Mouse (Mus musculus): ENCODE measurements at regions not wholly inside any gene's neighbourhood (a gene's known extent, or its start where the extent isn't known, plus 50 kb on each side); places are given as distances from the start of the nearest gene placed in this dataset.
A peak's percentile ranks its signal among the peaks of the same experiment; 100 is the strongest.

- 72% methylated on average over 3 of the region's 3 CpGs for WGBS (ENCODE audit: insufficient replicate concordance)
Measured at GRCm38 (mm10) chr17:50378141-50378727, 84.8 kb upstream of the Dazl start.

GRCm38 (mm10) chr17:50388715-50389710 lies 95.6 kb upstream of the Dazl start:
- DNase-seq (no peak), ATAC-seq (ENCODE audit: low read depth) (peak; percentile 47)
- Histone ChIP-seq H3K9me3 (replicated peaks) (no peaks in the 10 kb centered on the region), H3K4me2 (no peak overlapping the region), H3K27ac (peak overlapping the region; percentile 37), H3K27me3 (no peaks in the 10 kb centered on the region), H3K36me3 (no peaks in the 10 kb centered on the region), H3K9ac (no peak overlapping the region), H3K4me3 (replicated peaks) (no peak overlapping the region), H3K4me1 (replicated peaks) (peaks cover 8% of the 10 kb centered on the region)
- WGBS (ENCODE audit: insufficient replicate concordance) = 57% methylated on average over 12 of the region's 12 CpGs

More at GRCm38 (mm10) chr17:50378141-50378727, 84.8 kb upstream of the Dazl start:
- no peak overlapping the region for H3K4me2 ChIP-seq
- H3K36me3 ChIP-seq = no peaks in the 10 kb centered on the region
- H3K4me1 ChIP-seq (replicated peaks) = no peaks in the 10 kb centered on the region
- H3K4me3 ChIP-seq (replicated peaks) = no peak overlapping the region
- H3K9me3 ChIP-seq (replicated peaks) = no peaks in the 10 kb centered on the region
- no peak overlapping the region for H3K27ac ChIP-seq
- ATAC-seq (ENCODE audit: low read depth) (no peak), DNase-seq (no peak)
- H3K9ac ChIP-seq = no peak overlapping the region
- H3K27me3 ChIP-seq = no peaks in the 10 kb centered on the region

GRCm38 (mm10) chr17:50390151-50390550 lies 96.7 kb upstream of the Dazl start:
- Histone ChIP-seq H3K4me1 (replicated peaks) (peaks cover 8% of the 10 kb centered on the region), H3K4me3 (replicated peaks) (no peak overlapping the region), H3K27ac (no peak overlapping the region), H3K9me3 (replicated peaks) (no peaks in the 10 kb centered on the region), H3K9ac (no peak overlapping the region), H3K27me3 (no peaks in the 10 kb centered on the region), H3K36me3 (no peaks in the 10 kb centered on the region), H3K4me2 (no peak overlapping the region)
- DNase-seq (no peak), ATAC-seq (ENCODE audit: low read depth) (no peak)
- 69% methylated on average over 1 of the region's 1 CpGs for WGBS (ENCODE audit: insufficient replicate concordance)

GRCm38 (mm10) chr17:50391207-50391606 lies 97.8 kb upstream of the Dazl start:
- Histone ChIP-seq H3K4me2 (no peak overlapping the region), H3K4me1 (replicated peaks) (peaks cover 8% of the 10 kb centered on the region), H3K27me3 (no peaks in the 10 kb centered on the region), H3K4me3 (replicated peaks) (no peak overlapping the region), H3K27ac (no peak overlapping the region), H3K36me3 (no peaks in the 10 kb centered on the region), H3K9ac (no peak overlapping the region), H3K9me3 (replicated peaks) (no peaks in the 10 kb centered on the region)
- no peak for ATAC-seq (ENCODE audit: low read depth)
- 63% methylated on average over 4 of the region's 4 CpGs for WGBS (ENCODE audit: insufficient replicate concordance)
- DNase-seq = no peak

- Histone ChIP-seq H3K9me3 (replicated peaks) (no peaks in the 10 kb centered on the region), H3K9ac (no peak overlapping the region), H3K4me2 (no peak overlapping the region), H3K4me3 (replicated peaks) (no peak overlapping the region), H3K36me3 (no peaks in the 10 kb centered on the region), H3K27me3 (no peaks in the 10 kb centered on the region), H3K4me1 (replicated peaks) (peaks cover 8% of the 10 kb centered on the region), H3K27ac (no peak overlapping the region)
- ATAC-seq (ENCODE audit: low read depth) (no peak), DNase-seq (no peak)
- 81% methylated on average over 11 of the region's 11 CpGs for WGBS (ENCODE audit: insufficient replicate concordance)
Measured at GRCm38 (mm10) chr17:50391996-50392395, 98.6 kb upstream of the Dazl start.

GRCm38 (mm10) chr17:50392428-50392827 lies 99.0 kb upstream of the Dazl start:
- WGBS (ENCODE audit: insufficient replicate concordance) = 71% methylated on average over 6 of the region's 6 CpGs
- Histone ChIP-seq H3K27ac (no peak overlapping the region), H3K9ac (no peak overlapping the region), H3K36me3 (no peaks in the 10 kb centered on the region), H3K4me3 (replicated peaks) (no peak overlapping the region), H3K9me3 (replicated peaks) (no peaks in the 10 kb centered on the region), H3K4me2 (no peak overlapping the region), H3K27me3 (no peaks in the 10 kb centered on the region), H3K4me1 (replicated peaks) (peaks cover 8% of the 10 kb centered on the region)
- no peak for DNase-seq
- ATAC-seq (ENCODE audit: low read depth) = no peak

- Histone ChIP-seq H3K9me3 (replicated peaks) (no peaks in the 10 kb centered on the region), H3K4me1 (replicated peaks) (peaks cover 8% of the 10 kb centered on the region), H3K4me2 (no peak overlapping the region), H3K27ac (no peak overlapping the region), H3K9ac (no peak overlapping the region), H3K27me3 (no peaks in the 10 kb centered on the region), H3K36me3 (no peaks in the 10 kb centered on the region), H3K4me3 (replicated peaks) (no peak overlapping the region)
- 56% methylated on average over 2 of the region's 2 CpGs for WGBS (ENCODE audit: insufficient replicate concordance)
- ATAC-seq (ENCODE audit: low read depth) = no peak
- DNase-seq = no peak
Measured at GRCm38 (mm10) chr17:50392966-50393365, 99.5 kb upstream of the Dazl start.

- Histone ChIP-seq H3K9ac (no peak overlapping the region), H3K4me2 (no peak overlapping the region), H3K36me3 (no peaks in the 10 kb centered on the region), H3K9me3 (replicated peaks) (no peaks in the 10 kb centered on the region), H3K4me1 (replicated peaks) (peaks cover 6% of the 10 kb centered on the region), H3K4me3 (replicated peaks) (no peak overlapping the region), H3K27ac (no peak overlapping the region), H3K27me3 (no peaks in the 10 kb centered on the region)
- ATAC-seq (ENCODE audit: low read depth) (peak; percentile 19; the same call in 1 of the 2 replicates), DNase-seq (no peak)
- 65% methylated on average over 3 of the region's 3 CpGs for WGBS (ENCODE audit: insufficient replicate concordance)
Measured at GRCm38 (mm10) chr17:50393698-50394097, 100.3 kb upstream of the Dazl start.

- no peaks in the 10 kb centered on the region for H3K4me1 ChIP-seq (replicated peaks)
- WGBS (ENCODE audit: insufficient replicate concordance) = 62% methylated on average over 1 of the region's 1 CpGs
- no peaks in the 10 kb centered on the region for H3K27me3 ChIP-seq
- H3K9ac ChIP-seq = no peak overlapping the region
- ATAC-seq (ENCODE audit: low read depth) (no peak), DNase-seq (no peak)
- H3K27ac ChIP-seq = no peak overlapping the region
- no peaks in the 10 kb centered on the region for H3K9me3 ChIP-seq (replicated peaks)
- no peak overlapping the region for H3K4me3 ChIP-seq (replicated peaks)
- no peaks in the 10 kb centered on the region for H3K36me3 ChIP-seq
- H3K4me2 ChIP-seq = no peak overlapping the region
Measured at GRCm38 (mm10) chr17:50394801-50395200, 101.4 kb upstream of the Dazl start.

- H3K27ac ChIP-seq = no peak overlapping the region
- WGBS (ENCODE audit: insufficient replicate concordance) = 81% methylated on average over 11 of the region's 11 CpGs
- no peaks in the 10 kb centered on the region for H3K4me1 ChIP-seq (replicated peaks)
- ATAC-seq (ENCODE audit: low read depth) (no peak), DNase-seq (no peak)
- no peak overlapping the region for H3K9ac ChIP-seq
- H3K27me3 ChIP-seq = no peaks in the 10 kb centered on the region
- no peak overlapping the region for H3K4me3 ChIP-seq (replicated peaks)
- no peak overlapping the region for H3K4me2 ChIP-seq
- H3K9me3 ChIP-seq (replicated peaks) = no peaks in the 10 kb centered on the region
- H3K36me3 ChIP-seq = no peaks in the 10 kb centered on the region
Measured at GRCm38 (mm10) chr17:50395669-50396068, 102.2 kb upstream of the Dazl start.

GRCm38 (mm10) chr17:50397324-50397723 lies 103.9 kb upstream of the Dazl start:
- Histone ChIP-seq H3K36me3 (no peaks in the 10 kb centered on the region), H3K4me2 (no peak overlapping the region), H3K4me1 (replicated peaks) (no peaks in the 10 kb centered on the region), H3K9me3 (replicated peaks) (no peaks in the 10 kb centered on the region), H3K9ac (no peak overlapping the region), H3K27me3 (no peaks in the 10 kb centered on the region), H3K27ac (no peak overlapping the region), H3K4me3 (replicated peaks) (no peak overlapping the region)
- WGBS (ENCODE audit: insufficient replicate concordance) = 42% methylated on average over 4 of the region's 4 CpGs
- DNase-seq (no peak), ATAC-seq (ENCODE audit: low read depth) (peak; percentile 48; the same call in 1 of the 2 replicates)
